Mouse (Mus musculus) lung, adult 2 months (tissue): ENCODE measurements around the gene Arnt2.

Source experiments
- CTCF ChIP-seq: fragments of 200-500 bp; IDR thresholded peaks from 2 replicates; pipeline ENCODE4 v1.5.1; 2011; ENCODE audit warnings: mild to moderate bottlenecking, low read length, control low read depth; ENCODE audit not compliant: insufficient read depth
- POLR2A ChIP-seq: fragments of 200-500 bp; IDR thresholded peaks from 2 replicates; pipeline ENCODE4 v1.6.1; 2011; ENCODE audit warnings: low read depth, mild to moderate bottlenecking, control low read depth, low read length, borderline replicate concordance; ENCODE audit errors: extremely low read depth

- TF ChIP-seq CTCF (no peak), POLR2A (no peak)
These were observed 13.4 kb downstream of the Arnt2 start for GRCm38 (mm10) chr7:84396581-84396980.
